Mouse (Mus musculus) gastrocnemius, postnatal 14 days (tissue): ENCODE measurements around the gene B3galt1. TPM values are rescaled to one million over a fixed set of nuclear protein-coding genes. Genes with fewer than 3 reads are reported as not detected.

ENCODE experiments used
- DNase-seq: peaks from one replicate; pipeline ENCODE4 v3.0.0; 2021; ENCODE audit warnings: mixed read lengths
- intact Hi-C: fragments of 180-260 bp; cut with DNase I; formaldehyde crosslinking; loops from one replicate; pipeline ENCODE4 v1.15.1; 2025; ENCODE audit warnings: low total_unique reads
- total RNA-seq, 2 experiments: library from RNA; stranded (reverse); gene quantifications; 2 replicates each; pipeline ENCODE4 v1.2.3; 2021

The B3galt1 gene
- total RNA-seq, 2 experiments from 2014 or later, result 1.6 to 2.9 TPM

- intact Hi-C loops, result no loop called here
- no peak for DNase-seq
Observed at GRCm38 (mm10) chr2:68011336-68011735, 445.7 kb downstream of the B3galt1 start.

GRCm38 (mm10) chr2:68020251-68020680 lies 454.6 kb downstream of the B3galt1 start:
- intact Hi-C loops, result no loop called here
- no peak for DNase-seq

GRCm38 (mm10) chr2:68021541-68022152 lies 456.0 kb downstream of the B3galt1 start:
- DNase-seq, result no peak

GRCm38 (mm10) chr2:68028811-68029210 lies 463.1 kb downstream of the B3galt1 start:
- no peak for DNase-seq
- intact Hi-C loops, result no loop called here

More at GRCm38 (mm10) chr2:68021541-68022152, 456.0 kb downstream of the B3galt1 start:
- intact Hi-C loops, result no loop called here

- no peak for DNase-seq
Observed at GRCm38 (mm10) chr2:68034711-68035110, 469.0 kb downstream of the B3galt1 start.

GRCm38 (mm10) chr2:68040752-68041151 lies 475.1 kb downstream of the B3galt1 start:
- intact Hi-C loops, result no loop called here
- no peak for DNase-seq

More at GRCm38 (mm10) chr2:68034711-68035110, 469.0 kb downstream of the B3galt1 start:
- intact Hi-C loops, result no loop called here

- intact Hi-C loops, result no loop called here
Observed at GRCm38 (mm10) chr2:68052481-68052880, 486.8 kb downstream of the B3galt1 start.

GRCm38 (mm10) chr2:68053243-68053642 lies 487.6 kb downstream of the B3galt1 start:
- intact Hi-C loops, result no loop called here
- DNase-seq, result no peak

More at GRCm38 (mm10) chr2:68052481-68052880, 486.8 kb downstream of the B3galt1 start:
- no peak for DNase-seq

GRCm38 (mm10) chr2:68061341-68061740 lies 495.7 kb downstream of the B3galt1 start:
- intact Hi-C loops, result no loop called here
- DNase-seq, result no peak

GRCm38 (mm10) chr2:68079426-68080360 lies 514.0 kb downstream of the B3galt1 start:
- intact Hi-C loops, result no loop called here
- DNase-seq, result no peak

GRCm38 (mm10) chr2:68080872-68081280 lies 515.2 kb downstream of the B3galt1 start:
- no peak for DNase-seq
- intact Hi-C loops, result no loop called here

- no peak for DNase-seq
- intact Hi-C loops, result no loop called here
Observed at GRCm38 (mm10) chr2:68084483-68084882, 518.8 kb downstream of the B3galt1 start.

- intact Hi-C loops, result no loop called here
- no peak for DNase-seq
Observed at GRCm38 (mm10) chr2:68086101-68086500, 520.4 kb downstream of the B3galt1 start.

- intact Hi-C loops, result no loop called here
- DNase-seq, result no peak
Observed at GRCm38 (mm10) chr2:68091559-68091958, 525.9 kb downstream of the B3galt1 start.

- DNase-seq, result no peak
- intact Hi-C loops, result no loop called here
Observed at GRCm38 (mm10) chr2:68104641-68105040, 539.0 kb downstream of the B3galt1 start.

GRCm38 (mm10) chr2:68118076-68118475 lies 552.4 kb downstream of the B3galt1 start:
- no peak for DNase-seq
- intact Hi-C loops, result loop anchor here (10.0 kb wide), 1 partner anchor 227 kb away; no protein-coding TSS in a partner anchor

- intact Hi-C loops, result no loop called here
- DNase-seq, result no peak
Observed at GRCm38 (mm10) chr2:68124751-68125150, 559.1 kb downstream of the B3galt1 start.

GRCm38 (mm10) chr2:68141094-68141493 lies 575.4 kb downstream of the B3galt1 start:
- intact Hi-C loops, result no loop called here

GRCm38 (mm10) chr2:68143292-68143691 lies 577.6 kb downstream of the B3galt1 start:
- intact Hi-C loops, result no loop called here
- DNase-seq, result no peak

More at GRCm38 (mm10) chr2:68141094-68141493, 575.4 kb downstream of the B3galt1 start:
- DNase-seq, result no peak

GRCm38 (mm10) chr2:68159751-68160150 lies 594.1 kb downstream of the B3galt1 start:
- no peak for DNase-seq
- intact Hi-C loops, result no loop called here
